ENCODE assay signal across 14 mouse cellular contexts in genomic region chr7:36265163-36265823, GRCm38 (mm10).
"Had no signal": no experiment of that assay in that cellular context is flagged by ENCODE, and none has a peak within 500 bp of the region (broad histone marks: within the 10 kb centered on the region; RNA-seq: fewer than 3 reads in every experiment).

No protein-coding gene starts in this region.

- H3K27ac ChIP-seq: liver, embryonic 13.5 days; neural tube, embryonic 12.5 days; neural tube, embryonic 15.5 days had no signal

- H3K4me3 ChIP-seq: liver, embryonic 13.5 days; neural tube, embryonic 12.5 days; neural tube, embryonic 15.5 days had no signal

- DNase-seq: kidney, adult 18-20 months; kidney, adult 9 months; kidney, postnatal 14 days; kidney, postnatal 4 days; liver, embryonic 13.5 days; lung, adult 2 months; lung, postnatal 14 days; lung, postnatal 4 days; midbrain, embryonic 14.5 days; right cerebral cortex, postnatal 25 days; thymus, adult 18-20 months; thymus, postnatal 36 days had no signal
